Mouse (Mus musculus) small intestine, adult 2 months (tissue): ENCODE measurements around the gene Cacna1i. TPM values are rescaled to one million over a fixed set of nuclear protein-coding genes. Genes with fewer than 3 reads are reported as not detected.
A peak's percentile ranks its signal among the peaks of the same experiment; 100 is the strongest.

ENCODE experiments used
- H3K27ac ChIP-seq: fragments of 200-500 bp; 2 replicates; pipeline ENCODE4 v1.5.1; 2012; ENCODE audit warnings: low read depth, low read length, control low read depth, inconsistent platforms; ENCODE audit not compliant: insufficient read depth
- H3K27me3 ChIP-seq: fragments of 200-500 bp; 2 replicates; pipeline ENCODE4 v1.6.1; 2012; ENCODE audit warnings: mild to moderate bottlenecking, moderate library complexity, low read length, inconsistent platforms; ENCODE audit not compliant: control insufficient read depth, insufficient read depth
- H3K36me3 ChIP-seq: fragments of 200-500 bp; 2 replicates; pipeline ENCODE4 v1.6.1; 2012; ENCODE audit warnings: mild to moderate bottlenecking, low read length, control low read depth, inconsistent platforms; ENCODE audit not compliant: control insufficient read depth, insufficient read depth
- H3K4me1 ChIP-seq: fragments of 200-500 bp; 2 replicates; pipeline ENCODE4 v1.6.1; 2012; ENCODE audit warnings: low read length, inconsistent platforms, mixed read lengths; ENCODE audit not compliant: control insufficient read depth, insufficient read depth, insufficient read length
- H3K4me3 ChIP-seq: fragments of 200-500 bp; 2 replicates; pipeline ENCODE4 v1.5.1; 2012; ENCODE audit warnings: low read depth, mild to moderate bottlenecking, control low read depth, inconsistent platforms, low read length, moderate library complexity
- CTCF ChIP-seq: fragments of 200-500 bp; IDR thresholded peaks from 2 replicates; pipeline ENCODE4 v1.5.1; 2012; ENCODE audit warnings: low read depth, mild to moderate bottlenecking, control low read depth, inconsistent platforms, low read length, moderate library complexity, mixed read lengths; ENCODE audit not compliant: insufficient replicate concordance, insufficient read length; ENCODE audit errors: extremely low read depth
- POLR2A ChIP-seq: fragments of 200-500 bp; IDR thresholded peaks from 2 replicates; pipeline ENCODE4 v1.6.1; 2012; ENCODE audit warnings: low read depth, mild to moderate bottlenecking, control low read depth, inconsistent platforms, low read length, moderate library complexity
- WGBS: fragments of 180-500 bp; shearing (Covaris S2); methylation state at CpG from one replicate; pipeline ENCODE4 v1.1.7; 2018; 5-methylcytosine and 5-hydroxymethylcytosine counted together
- polyA plus RNA-seq: library from polyadenylated mRNA; depleted of rRNA; stranded (reverse); fragments of >200 nt; gene quantifications from 2 replicates; pipeline ENCODE4 v1.2.3, GENCODE M21; 2012

Cacna1i gene
- polyA plus RNA-seq, 1 experiment: 0.85 TPM

DNA sequence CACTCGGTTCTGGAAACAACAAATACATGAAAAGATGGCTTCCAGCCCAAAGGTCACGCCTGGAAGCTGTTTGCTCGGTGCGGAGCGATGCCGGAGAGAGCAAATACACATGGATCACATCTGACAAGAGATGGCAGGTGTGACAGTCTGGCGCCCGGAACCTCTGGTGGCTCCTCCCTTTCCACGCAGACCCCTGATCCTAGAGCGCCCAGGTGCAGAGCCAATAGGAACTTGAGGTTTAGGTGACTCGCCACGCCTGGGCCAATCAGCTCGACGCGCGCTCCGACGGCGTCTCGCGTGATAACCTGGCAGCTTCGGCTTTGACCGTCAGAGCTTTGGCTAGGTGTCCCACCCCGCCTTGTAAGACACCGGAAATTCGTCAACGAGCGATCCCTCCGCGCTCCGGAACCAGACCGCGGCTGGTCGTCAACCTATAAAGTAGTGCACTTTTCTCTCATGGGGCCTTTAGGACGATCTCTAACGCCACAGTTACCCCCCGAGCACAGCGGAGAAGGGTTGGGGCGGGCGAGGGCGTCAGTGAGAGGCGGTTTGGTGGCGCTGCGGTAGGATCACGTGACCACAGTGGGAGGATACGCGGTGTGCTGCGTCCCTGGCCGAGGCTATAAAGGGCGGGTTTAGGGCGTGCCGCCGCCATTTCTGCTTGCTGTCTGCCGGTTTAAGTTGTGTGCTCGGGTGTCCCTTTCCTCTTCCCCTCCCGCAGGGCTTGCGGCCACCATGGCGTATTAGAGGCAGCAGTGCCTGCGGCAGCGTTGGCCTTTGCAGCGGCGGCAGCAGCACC, 32.0 kb upstream of the Cacna1i start, which contains the start of gene Atf4:
TSS of gene Atf4 (plus strand) at position 338 of the 799 bp plus-strand sequence.
- TF ChIP-seq CTCF: no peak
- TF ChIP-seq POLR2A: peak; percentile 100
- Histone ChIP-seq H3K27ac (peak within 1 kb of the TSS; percentile 99), H3K27me3 (no peaks in the 10 kb centered on the region), H3K4me3 (peak within 1 kb of the TSS; percentile 84), H3K4me1 (peaks cover 29% of the 10 kb centered on the region; the same call in 1 of the 2 replicates), H3K36me3 (peaks cover 26% of the 10 kb centered on the region)
- WGBS: under 1% methylated on average over 62 of the region's 62 CpGs

GRCm38 (mm10) chr15:80255646-80256121, 31.4 kb upstream of the Cacna1i start:
- Histone ChIP-seq H3K4me1 (peaks cover 29% of the 10 kb centered on the region; the same call in 1 of the 2 replicates), H3K4me3 (peak overlapping the region; percentile 84), H3K27ac (peak overlapping the region; percentile 96), H3K36me3 (peaks cover 26% of the 10 kb centered on the region), H3K27me3 (no peaks in the 10 kb centered on the region)
- WGBS: under 1% methylated on average over 51 of the region's 51 CpGs
- TF ChIP-seq CTCF (no peak), POLR2A (no peak; the same call in 1 of the 2 replicates)

DNA sequence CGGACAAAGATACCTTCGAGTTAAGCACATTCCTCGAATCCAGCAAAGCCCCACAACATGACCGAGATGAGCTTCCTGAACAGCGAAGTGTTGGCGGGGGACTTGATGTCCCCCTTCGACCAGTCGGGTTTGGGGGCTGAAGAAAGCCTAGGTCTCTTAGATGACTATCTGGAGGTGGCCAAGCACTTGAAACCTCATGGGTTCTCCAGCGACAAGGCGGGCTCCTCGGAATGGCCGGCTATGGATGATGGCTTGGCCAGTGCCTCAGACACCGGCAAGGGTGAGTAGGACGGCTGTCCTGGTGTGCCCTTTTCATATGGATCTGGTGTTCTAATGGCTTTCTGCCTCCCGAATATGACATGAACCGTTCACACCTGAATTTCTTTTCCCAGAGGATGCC, 30.8 kb upstream of the Cacna1i start:
- peak overlapping the region; percentile 84 for H3K4me3 ChIP-seq
- H3K27me3 ChIP-seq: no peaks in the 10 kb centered on the region
- no peak for TF ChIP-seq CTCF
- TF ChIP-seq POLR2A: no peak
- peaks cover 25% of the 10 kb centered on the region for H3K36me3 ChIP-seq
- H3K27ac ChIP-seq: peak overlapping the region; percentile 83
- peaks cover 24% of the 10 kb centered on the region; the same call in 1 of the 2 replicates for H3K4me1 ChIP-seq
- 2% methylated on average over 16 of the region's 16 CpGs for WGBS

GRCm38 (mm10) chr15:80256656-80257601, 30.1 kb upstream of the Cacna1i start:
- H3K4me3 ChIP-seq: peak overlapping the region; percentile 84
- 18% methylated on average over 12 of the region's 12 CpGs for WGBS
- peak overlapping the region; percentile 83 for H3K27ac ChIP-seq
- H3K36me3 ChIP-seq: peaks cover 23% of the 10 kb centered on the region
- H3K4me1 ChIP-seq: peaks cover 24% of the 10 kb centered on the region; the same call in 1 of the 2 replicates
- H3K27me3 ChIP-seq: no peaks in the 10 kb centered on the region
- TF ChIP-seq CTCF: no peak
- no peak for TF ChIP-seq POLR2A

DNA sequence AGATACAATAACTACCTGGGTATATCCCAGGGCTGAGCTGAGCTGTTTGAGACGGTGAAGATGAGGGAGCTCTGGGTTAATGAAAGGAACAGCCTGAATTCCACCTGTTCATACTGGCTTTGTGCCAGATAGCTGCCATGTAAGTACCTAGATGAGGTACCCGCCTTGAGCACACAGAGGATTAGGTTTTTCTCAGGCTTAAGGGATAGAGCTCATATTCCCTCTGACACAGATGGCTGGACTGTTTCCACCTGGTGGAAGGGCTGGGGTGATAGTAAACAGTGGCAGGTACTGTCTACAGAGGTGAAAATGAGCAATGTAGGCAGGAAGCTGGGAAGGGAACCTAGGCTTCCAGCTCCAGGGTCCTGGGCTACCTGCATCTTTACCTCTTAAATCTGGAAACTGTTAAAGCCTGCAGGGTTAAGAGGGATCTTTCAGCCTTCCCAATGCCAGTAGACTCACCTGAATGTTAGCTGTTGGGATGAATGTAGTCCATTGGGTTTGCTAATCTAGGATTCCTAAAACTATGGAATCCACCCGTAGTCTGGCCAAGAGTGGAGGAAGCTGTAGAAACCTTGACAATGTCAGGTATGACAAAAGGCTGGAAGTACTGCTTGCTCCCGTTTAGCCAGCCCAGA, 29.3 kb upstream of the Cacna1i start:
- peak overlapping the region; percentile 83 for H3K27ac ChIP-seq
- no peaks in the 10 kb centered on the region for H3K27me3 ChIP-seq
- H3K4me1 ChIP-seq: peaks cover 21% of the 10 kb centered on the region; the same call in 1 of the 2 replicates
- H3K4me3 ChIP-seq: no peak overlapping the region
- TF ChIP-seq POLR2A (no peak), CTCF (no peak)
- 13% methylated on average over 4 of the region's 4 CpGs for WGBS
- peaks cover 21% of the 10 kb centered on the region for H3K36me3 ChIP-seq
